Mouse (Mus musculus): ENCODE data around the gene Trrap. TPM values are rescaled to one million over a fixed set of nuclear protein-coding genes. Genes with fewer than 3 reads are reported as not detected.
A peak's percentile ranks its signal among the peaks of the same experiment; 100 is the strongest.

Gene Trrap
- total RNA-seq, 2 experiments from 2014 or later, result 40.3 to 45.2 TPM

DNA sequence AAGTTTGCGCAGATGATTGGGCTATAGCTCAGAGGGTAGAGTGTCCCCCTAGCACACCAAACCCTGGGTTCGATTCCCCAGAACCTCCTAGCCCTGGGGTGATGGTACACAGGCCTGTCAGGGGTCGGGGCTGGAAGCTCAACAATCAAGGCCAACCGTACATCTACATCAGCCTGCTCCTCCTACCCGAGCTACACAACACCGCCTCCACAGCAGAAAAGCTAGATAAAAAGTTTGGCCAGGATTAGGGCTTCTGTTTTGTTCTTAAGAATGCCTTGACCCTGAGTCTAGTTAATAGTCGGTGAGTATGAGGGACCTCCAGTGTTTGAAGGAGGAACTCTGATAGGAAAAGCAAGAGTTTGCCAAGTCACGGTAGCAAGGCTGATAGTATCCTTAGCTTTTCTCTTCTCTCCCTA is 1.5 kb downstream of the Trrap start:
- DNase-seq, result no peak
- intact Hi-C loops (cut with DNase I), result loop anchor here (10.0 kb wide), 1 partner anchor 196 kb away; the partner anchor contains the start of gene Smurf1

DNA sequence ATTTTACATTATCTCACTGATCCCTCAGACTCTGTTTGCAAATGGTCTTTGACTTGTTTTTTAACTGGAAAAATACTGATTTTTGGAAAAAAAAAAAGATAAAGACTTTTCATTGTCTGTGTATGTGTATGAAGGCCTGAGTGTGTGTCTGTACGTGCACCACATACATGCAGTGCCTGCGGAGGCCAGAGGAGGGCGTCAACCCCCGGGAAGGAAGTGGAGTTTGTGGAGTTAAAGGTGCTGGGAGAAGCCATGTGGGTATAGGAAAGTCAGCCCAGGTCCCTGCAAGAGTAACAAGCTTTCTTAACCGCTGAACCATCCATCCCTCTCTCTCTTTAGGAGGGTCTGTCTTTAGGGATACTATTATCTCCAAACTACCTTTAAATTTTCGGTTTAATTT is 5.7 kb downstream of the Trrap start:
- no peak for DNase-seq
- intact Hi-C loops (cut with DNase I), result no loop called here

DNA sequence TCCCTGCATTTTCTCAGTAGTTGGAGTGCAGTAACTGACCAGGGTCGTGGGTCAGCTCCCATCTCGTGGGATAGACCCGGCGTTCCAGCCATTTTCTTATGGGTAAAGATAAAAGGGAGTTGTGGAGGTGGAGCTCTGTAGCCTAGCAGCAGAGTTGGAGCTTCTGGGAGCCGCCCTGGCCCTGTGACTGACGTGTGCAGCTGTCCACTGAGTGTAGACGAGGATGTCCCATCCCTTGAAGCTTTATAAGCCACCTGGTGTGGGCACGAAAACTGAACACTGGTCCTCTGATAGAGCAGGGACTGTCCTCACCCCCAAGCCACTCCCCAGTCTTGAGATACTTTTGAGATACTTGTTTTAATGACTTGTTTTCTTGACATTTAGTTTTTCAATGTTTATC is 13.1 kb downstream of the Trrap start:
- intact Hi-C loops (cut with DNase I), result no loop called here

DNA sequence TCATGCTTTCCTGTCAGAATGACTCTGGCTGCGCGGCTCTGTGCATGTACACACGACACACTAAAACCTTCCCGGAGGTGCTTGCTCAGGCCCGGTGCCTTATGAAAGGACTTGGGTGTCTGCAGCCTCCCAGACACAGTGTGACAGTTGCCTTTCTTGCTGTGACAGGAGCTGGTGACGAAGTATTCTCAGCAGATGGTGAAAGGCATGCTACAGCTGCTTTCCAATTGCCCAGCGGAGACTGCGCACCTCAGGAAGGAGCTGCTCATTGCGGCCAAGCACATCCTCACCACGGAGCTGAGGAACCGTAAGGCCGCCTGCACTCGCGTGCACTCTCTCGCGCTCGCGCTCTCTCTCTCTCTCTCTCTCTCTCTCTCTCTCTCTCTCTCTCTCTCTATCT is 18.9 kb downstream of the Trrap start:
- DNase-seq, result no peak
- intact Hi-C loops (cut with DNase I), result no loop called here

More for the DNA sequence above, 13.1 kb downstream of the Trrap start:
- no peak for DNase-seq

DNA sequence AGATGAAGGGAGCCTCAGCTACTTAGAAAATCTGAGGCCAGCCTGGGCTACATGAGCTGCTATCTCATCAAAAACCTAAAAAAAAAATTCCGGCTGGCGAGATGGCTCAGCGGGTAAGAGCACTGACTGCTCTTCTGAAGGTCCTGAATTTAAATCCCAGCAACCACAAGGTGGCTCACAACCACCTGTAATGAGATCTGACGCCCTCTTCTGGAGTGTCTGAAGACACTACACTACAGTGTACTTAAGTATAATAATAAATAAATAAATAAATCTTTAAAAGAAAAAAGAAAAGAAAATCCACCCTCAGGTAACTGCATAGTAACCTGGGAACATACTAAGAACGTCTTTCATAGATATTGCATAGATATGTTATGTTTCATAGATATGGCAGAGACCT is 25.8 kb downstream of the Trrap start:
- DNase-seq, result no peak
- intact Hi-C loops (cut with DNase I), result loop anchor here (5.0 kb wide), 2 partner anchors 84 to 194 kb away; no protein-coding TSS in a partner anchor

DNA sequence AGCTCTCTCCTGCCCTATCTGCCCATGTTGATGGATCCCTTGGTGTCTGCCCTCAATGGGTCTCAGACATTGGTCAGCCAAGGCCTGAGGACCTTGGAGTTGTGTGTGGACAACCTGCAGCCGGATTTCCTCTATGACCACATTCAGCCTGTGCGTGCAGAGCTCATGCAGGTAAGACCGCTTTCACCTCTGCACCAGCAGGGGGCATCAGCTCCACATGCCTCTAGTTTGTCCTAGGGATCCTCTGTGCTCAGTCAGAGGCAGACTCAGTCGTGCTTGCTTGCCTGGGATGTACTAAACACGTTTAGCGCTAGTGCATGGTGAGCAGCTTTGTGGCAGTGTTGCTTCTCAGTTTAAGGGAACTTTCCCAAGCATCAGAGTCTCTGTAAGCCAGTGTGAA is 27.2 kb downstream of the Trrap start:
- intact Hi-C loops (cut with DNase I), result loop anchor here (5.0 kb wide), 2 partner anchors 83 to 193 kb away; no protein-coding TSS in a partner anchor
- peak in 1 of 2 experiments; percentile 23 for DNase-seq

DNA sequence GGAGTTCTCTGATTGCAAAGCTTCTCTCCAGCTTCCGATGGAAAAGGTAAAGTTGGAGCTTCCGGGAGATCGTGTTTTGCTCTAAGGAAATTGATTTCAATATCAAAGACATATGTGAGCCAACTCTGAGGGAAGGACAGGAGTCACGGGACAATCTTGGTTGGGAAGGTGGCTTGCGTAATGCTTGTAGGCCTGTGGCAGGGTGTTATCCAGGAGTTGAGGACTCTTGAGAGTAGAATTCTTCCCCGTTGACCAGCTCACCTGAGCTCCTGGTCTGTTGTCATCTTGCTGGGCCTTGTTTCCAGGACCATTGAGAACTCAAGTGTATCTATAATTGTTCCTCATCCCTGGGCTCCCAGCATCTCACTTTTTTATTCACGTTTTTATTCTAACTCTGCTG is 29.6 kb downstream of the Trrap start:
- intact Hi-C loops (cut with DNase I), result no loop called here

DNA sequence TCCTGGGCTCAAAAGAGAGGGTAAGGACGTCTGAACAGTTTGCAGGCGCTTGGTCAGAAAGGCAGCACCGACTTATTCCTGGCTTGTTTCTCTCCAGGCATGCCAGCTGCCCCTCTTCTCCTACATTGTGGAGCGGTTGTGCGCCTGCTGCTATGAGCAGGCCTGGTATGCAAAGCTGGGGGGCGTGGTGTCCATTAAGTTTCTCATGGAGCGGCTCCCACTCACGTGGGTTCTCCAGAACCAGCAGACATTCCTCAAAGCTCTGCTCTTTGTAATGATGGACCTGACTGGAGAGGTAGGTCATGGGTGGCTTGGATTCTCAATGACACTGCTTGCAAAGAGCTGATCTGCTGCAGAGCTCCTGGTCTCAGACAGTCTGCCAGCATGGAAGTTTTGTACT is 35.5 kb downstream of the Trrap start:
- no peak for DNase-seq
- intact Hi-C loops (cut with DNase I), result no loop called here

More for the DNA sequence above, 29.6 kb downstream of the Trrap start:
- no peak for DNase-seq

DNA sequence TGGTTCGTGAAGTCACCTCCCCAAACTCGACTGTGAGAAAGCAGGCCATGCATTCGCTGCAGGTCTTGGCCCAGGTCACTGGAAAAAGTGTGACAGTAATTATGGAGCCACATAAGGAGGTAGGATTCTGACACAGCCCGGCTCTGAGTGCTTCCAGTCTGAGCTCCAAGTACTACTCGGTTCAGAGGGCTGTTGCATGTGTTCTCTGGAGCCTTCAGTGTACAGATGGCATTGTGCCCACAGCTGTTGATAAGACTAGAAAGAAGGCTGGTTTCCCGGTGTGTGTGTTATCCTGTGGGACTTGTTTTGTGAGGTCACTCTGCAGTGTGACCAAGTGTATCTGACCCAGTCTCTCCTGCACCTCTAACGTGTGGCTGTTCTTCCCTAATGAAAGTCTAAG is 36.6 kb downstream of the Trrap start:
- DNase-seq, result peak in 1 of 2 experiments; percentile 25
- intact Hi-C loops (cut with DNase I), result no loop called here

DNA sequence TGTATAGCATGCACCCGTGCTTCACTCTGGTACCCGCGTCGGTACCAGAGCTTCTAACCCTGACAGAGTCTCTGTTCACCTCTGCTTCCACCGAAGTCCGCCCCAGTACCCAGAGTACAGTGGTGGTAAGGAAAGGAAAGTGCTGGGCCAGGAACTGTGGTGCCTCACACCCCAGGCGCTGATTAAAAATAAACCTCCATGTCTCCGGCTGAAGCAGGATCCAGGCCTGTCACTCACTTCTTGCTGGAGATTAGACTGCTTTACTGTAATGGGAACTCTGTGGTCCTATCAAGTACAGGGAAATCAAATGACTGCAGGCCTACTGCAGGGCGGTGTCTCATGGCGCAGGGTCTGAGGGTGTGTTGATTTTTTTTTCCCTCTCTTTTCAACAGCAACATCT is 39.4 kb downstream of the Trrap start:
- DNase-seq, result no peak
- intact Hi-C loops (cut with DNase I), result no loop called here

DNA sequence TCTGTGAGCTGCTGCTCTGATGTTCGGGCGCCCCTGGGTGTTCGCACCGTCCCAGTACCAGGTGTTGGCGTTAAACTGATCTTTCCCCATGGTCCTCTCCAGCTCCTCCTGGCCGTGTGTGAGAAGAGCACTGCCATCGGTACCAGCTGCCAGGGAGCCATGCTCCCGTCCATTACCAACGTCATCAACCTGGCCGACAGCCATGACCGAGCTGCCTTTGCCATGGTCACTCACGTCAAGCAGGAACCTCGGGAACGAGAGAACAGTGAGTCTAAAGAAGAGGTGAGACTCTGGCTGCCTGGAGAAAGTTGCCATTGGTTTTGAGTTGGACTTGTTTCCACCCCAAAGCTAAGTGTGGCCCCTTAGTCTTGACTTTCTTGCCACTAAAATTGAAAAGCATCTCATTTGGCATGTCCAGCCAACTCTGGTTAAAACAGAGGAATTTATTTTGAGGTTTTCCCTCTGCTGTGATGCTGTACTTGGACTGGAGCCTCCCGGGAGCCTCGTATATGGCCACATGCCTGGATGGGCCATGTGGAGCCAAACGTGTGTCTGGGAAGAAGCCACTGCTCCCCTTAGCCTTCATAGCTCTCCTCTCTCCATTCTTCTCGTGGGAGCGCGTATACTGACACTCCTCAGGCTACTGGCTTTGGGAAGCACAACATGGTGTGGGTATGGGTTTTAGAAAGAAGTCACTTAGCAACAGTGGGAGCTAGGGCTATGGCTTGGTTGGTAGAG is 61.0 kb downstream of the Trrap start:
- intact Hi-C loops (cut with DNase I), result no loop called here
- peak; percentile 58 to 62 for DNase-seq

DNA sequence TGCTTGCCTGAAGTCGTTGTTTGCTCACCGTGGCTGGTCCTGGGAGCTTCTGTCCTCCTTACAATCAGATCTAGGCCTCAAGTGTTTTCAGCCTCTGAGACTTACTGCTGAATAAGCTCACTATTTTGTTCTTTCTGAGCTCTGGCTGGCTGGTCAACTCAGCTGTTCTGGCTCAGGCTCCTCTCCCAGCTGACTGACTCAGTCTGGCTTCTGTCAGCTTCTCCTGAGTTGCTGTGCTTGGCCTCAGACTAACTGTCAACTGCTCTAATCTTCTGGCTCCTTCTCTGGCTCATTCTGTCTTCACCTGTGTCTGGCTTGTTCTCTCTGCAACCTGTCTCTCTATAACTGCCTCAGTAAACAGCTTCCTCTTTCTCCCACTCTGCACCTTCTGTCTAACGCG is 62.1 kb downstream of the Trrap start:
- peak in 1 of 2 experiments; percentile 22 for DNase-seq
- intact Hi-C loops (cut with DNase I), result no loop called here

DNA sequence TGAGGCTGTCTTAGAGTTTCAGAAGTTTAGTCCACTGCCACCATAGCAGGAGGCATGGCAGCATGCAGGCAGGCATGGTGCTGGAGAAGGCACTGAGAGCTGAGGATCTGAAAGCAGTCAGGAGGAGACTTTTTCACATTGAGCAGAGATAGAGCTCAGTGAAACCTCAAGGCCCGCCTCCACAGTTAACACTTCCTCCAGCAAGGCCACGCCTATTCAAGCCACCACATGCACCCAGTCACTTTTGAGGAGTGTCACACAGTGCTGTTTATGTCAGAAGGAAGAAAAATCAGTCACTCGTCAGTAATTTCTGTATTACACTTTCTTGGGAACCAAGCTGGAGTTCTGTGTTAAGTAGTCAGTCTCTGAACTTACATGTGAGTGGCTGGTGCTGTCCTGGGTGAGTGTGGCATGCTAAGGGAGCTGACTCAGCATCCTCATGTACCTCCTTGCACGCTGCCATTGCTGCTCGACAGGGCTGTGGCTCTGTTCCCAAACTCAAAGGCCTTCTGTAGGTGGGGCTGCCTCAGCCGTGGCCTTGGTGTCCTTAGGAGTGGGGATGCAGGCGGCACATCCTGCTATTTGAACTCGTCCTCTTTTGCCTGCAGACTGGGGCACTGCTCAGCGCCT is 64.4 kb downstream of the Trrap start:
- intact Hi-C loops (cut with DNase I), result no loop called here
- DNase-seq, result no peak

DNA sequence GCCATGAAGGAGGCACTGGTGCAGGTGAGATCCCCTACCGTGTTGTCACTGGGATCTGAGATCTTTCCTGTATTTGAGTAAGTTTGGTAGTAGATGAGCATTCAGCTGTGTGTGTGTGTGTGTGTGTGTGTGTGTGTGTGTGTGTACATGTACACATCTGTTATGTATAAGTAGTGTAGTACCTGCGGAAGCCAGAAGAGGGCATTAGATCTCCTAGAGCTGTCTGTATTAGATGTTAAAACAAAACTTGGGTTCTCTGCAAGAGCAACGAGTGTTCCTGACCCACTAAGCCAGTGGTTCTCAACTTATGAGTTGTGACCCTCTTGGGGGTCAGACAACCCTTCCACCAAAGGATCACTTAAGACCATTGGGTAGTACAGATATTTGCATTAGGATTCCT is 68.6 kb downstream of the Trrap start:
- no peak for DNase-seq
- intact Hi-C loops (cut with DNase I), result loop anchor here (2.0 to 5.0 kb wide), 2 partner anchors 41 to 153 kb away; no protein-coding TSS in a partner anchor

DNA sequence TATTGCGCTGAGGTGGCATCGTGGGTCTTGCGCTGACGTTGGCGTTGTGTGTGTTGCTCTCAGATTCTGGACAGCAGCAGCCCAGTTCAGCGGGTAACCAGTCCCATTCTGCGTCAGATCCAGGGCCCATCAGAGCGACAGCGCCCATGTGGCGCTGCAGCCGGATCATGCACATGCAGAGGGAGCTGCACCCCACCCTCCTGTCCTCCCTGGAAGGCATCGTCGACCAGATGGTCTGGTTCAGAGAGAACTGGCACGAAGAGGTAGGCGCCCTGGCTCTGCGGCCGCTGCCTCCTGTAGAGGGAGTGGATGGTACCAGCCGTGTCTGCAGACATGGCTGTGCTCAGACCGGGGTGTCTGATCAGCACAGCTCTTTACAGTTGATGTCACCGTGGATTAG is 77.8 kb downstream of the Trrap start:
- intact Hi-C loops (cut with DNase I), result no loop called here
- DNase-seq, result no peak

DNA sequence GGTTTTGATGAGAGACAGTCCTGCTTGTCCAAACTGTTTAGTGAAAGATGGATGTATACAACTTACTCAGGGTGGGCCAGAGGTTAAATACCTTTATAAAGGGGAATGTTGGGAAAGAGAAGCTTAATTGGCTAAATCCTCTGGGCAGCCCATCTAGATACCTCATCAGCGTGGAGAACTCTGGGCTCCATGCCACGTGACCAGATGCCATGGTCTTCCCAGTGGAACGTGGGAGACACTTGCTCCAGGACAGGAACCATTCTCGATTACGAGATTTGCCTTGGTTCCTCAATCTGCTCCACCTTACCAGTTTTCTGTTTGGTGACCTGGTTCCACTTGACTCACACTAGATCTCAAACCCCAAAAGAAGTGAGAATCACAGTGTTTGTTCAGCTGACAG is 81.2 kb downstream of the Trrap start:
- intact Hi-C loops (cut with DNase I), result no loop called here

DNA sequence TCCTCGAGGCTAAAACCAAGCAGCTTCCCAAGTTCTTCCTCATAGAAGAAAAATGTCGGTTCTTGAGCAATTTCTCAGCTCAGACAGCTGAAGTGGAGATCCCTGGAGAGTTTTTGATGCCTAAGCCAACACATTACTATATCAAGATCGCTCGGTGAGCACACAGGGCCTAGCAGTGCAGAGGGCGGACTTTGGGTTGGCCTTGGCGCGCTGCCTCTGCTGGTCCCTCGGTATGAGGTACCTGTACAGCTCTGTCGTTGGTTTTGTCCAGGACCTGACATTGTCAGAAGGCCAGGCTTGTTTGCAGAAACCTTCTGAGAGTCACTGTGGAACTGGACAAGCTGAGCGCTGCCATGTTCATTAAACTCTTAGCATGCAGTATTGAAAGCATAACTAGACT is 82.4 kb downstream of the Trrap start:
- intact Hi-C loops (cut with DNase I), result no loop called here
- no peak for DNase-seq

More for the DNA sequence above, 81.2 kb downstream of the Trrap start:
- no peak for DNase-seq

DNA sequence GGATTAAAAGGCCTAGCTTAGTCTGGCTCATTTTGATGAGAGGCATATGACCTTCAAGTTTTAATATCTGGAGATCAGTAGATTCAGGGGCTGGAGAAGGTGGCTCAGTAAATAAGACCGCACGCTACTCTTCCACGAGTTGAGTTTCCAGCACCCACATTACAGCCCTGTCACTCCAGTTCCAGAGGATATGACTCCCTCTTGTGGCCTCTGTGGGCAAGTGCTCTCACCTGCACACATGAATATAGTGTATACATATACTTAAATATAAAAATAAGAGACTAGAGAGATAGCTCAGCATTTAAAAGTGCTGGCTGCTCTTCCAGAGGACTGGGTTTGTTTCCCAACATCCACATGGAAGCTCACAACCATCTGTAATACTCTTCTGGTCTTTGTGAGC is 84.3 kb downstream of the Trrap start:
- DNase-seq, result no peak
- intact Hi-C loops (cut with DNase I), result no loop called here

DNA sequence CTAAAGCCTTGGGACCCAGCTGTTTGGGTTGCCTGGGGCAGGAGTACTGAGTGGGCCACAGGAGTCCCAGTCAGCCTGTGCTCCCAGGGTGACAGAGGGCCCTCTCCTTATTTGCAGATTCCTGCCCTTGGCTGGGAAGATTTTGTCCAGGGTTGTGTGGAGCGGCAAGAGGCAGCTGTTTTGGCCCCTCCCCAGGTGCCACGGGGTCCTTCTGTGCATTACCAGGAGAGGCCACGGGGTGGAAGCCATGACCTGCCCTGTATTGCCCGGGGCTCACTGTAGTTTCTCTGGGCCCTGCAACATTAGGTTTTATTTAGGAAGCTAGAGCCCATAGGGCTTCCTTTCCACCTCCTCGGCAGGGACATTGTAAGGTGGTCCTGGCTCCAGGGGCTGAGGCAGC is 86.4 kb downstream of the Trrap start:
- intact Hi-C loops (cut with DNase I), result loop anchor here (2.0 kb wide), 1 partner anchor 19 kb away; no protein-coding TSS in a partner anchor
- no peak for DNase-seq

DNA sequence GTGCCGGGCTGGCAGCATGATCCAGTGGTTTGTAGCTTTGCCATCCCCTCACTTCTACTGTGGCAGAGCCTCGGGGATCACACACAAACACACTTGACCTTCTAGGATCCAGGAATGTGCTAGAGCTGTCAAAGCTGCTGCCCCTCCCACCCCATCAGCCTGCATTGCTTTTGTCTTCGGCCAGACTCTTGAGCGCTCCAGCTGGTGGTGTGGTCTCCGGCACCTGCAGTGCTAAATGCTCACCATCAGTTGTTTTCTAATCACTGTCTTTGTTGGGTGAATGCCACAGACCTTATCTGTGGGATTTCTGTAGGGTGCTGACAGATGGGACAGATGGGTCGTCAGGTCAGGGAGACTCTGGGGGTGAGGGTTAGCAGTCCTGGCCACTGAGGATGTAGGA is 88.4 kb downstream of the Trrap start:
- no peak for DNase-seq
- intact Hi-C loops (cut with DNase I), result loop anchor here (2.0 kb wide), 1 partner anchor 17 kb away; no protein-coding TSS in a partner anchor

DNA sequence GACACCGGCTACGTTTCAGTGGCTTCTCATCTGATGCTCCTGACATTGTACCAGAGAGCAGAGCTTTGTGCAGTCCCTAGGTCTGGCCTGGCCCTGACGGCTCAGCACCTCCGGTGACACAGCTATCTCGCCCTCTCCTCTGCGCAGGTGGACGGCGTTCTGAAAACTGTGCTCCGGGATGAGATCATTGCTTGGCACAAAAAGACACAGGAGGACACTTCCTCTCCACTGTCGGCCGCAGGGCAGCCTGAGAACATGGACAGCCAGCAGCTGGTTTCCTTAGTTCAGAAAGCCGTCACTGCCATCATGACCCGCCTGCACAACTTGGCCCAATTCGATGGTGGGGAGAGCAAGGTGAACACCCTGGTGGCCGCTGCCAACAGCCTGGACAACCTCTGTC is 91.0 kb downstream of the Trrap start:
- intact Hi-C loops (cut with DNase I), result no loop called here
- DNase-seq, result no peak

DNA sequence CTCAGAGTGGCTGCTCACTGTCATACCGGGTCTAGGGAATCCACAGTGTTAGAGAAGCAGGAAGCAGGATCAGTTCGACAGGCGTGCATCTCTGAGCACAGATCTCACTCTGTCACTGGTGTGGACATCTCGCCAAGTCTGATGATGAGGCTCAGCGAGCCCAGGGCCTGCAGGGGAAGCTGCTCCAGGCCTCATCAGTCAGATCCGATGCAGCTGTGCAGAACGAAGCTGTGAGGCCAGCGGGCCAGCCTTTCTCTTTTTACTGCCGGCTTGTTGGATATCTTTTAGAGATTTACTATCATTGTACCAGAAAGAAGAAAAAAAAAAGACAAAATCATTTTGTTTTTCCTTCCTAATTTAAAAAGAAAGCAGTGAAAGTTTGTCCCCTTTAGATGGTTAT is 91.8 kb downstream of the Trrap start:
- DNase-seq, result peak in 1 of 2 experiments; percentile 18
- intact Hi-C loops (cut with DNase I), result no loop called here
